Mouse (Mus musculus) hindbrain, embryonic 11.5 days (tissue): ENCODE data around the gene Fst. TPM values are rescaled to one million over a fixed set of nuclear protein-coding genes. Genes with fewer than 3 reads are reported as not detected.

Experiments
- ATAC-seq: fragments of 200-750 bp; cut with Nextera tagmentation; 2 replicates; pipeline ENCODE4 v1.8.0; 2017; ENCODE audit warnings: mild to moderate bottlenecking, moderate TSS enrichment, moderate library complexity; ENCODE audit not compliant: low FRiP score
- DNase-seq: peaks from one replicate; pipeline ENCODE4 v3.0.0-alpha.2; 2015; ENCODE audit warnings: low spot score
- H3K27ac ChIP-seq: fragments of 300-500 bp; sonication (generic); 2 replicates; pipeline ENCODE4 v1.5.1; 2014; ENCODE audit warnings: mild to moderate bottlenecking, low read depth, low read length
- H3K27me3 ChIP-seq: fragments of 300-500 bp; sonication (generic); 2 replicates; pipeline ENCODE4 v1.6.1; 2014; ENCODE audit warnings: mild to moderate bottlenecking, low read length, moderate library complexity, mixed read lengths; ENCODE audit not compliant: control insufficient read depth, insufficient read depth
- H3K36me3 ChIP-seq: fragments of 300-500 bp; sonication (generic); 2 replicates; pipeline ENCODE4 v1.6.1; 2014; ENCODE audit warnings: mild to moderate bottlenecking, low read length, moderate library complexity, mixed read lengths; ENCODE audit not compliant: control insufficient read depth, insufficient read depth
- H3K4me1 ChIP-seq: fragments of 300-500 bp; sonication (generic); replicated peaks from 2 replicates; pipeline ENCODE4 v1.6.1; 2014; ENCODE audit warnings: low read length, mixed read lengths; ENCODE audit not compliant: control insufficient read depth, insufficient read depth
- H3K4me2 ChIP-seq: fragments of 300-500 bp; sonication (generic); replicated peaks from 2 replicates; pipeline ENCODE4 v1.6.1; 2014; ENCODE audit warnings: mild to moderate bottlenecking, low read depth, low read length
- H3K4me3 ChIP-seq: fragments of 300-500 bp; sonication (generic); 2 replicates; pipeline ENCODE4 v1.5.1; 2014; ENCODE audit warnings: low read depth, low read length
- H3K9ac ChIP-seq: fragments of 300-500 bp; sonication (generic); 2 replicates; pipeline ENCODE4 v1.6.1; 2014; ENCODE audit warnings: low read depth, low read length
- H3K9me3 ChIP-seq: fragments of 300-500 bp; sonication (generic); 2 replicates; pipeline ENCODE4 v1.6.1; 2016; ENCODE audit warnings: low read length; ENCODE audit not compliant: control insufficient read depth
- WGBS: fragments of 180-500 bp; shearing (Covaris S2); extraction: QIAGEN DNeasy Blood & Tissue Kit; methylation state at CpG from one replicate; pipeline ENCODE4 v1.1.7; 2014; 5-methylcytosine and 5-hydroxymethylcytosine counted together
- polyA plus RNA-seq: library from polyadenylated mRNA; unstranded; fragments of >200 nt; fragmentation: Nextera tagmentation; extraction: Ambion mirVana; gene quantifications from 2 replicates; pipeline ENCODE4 v1.2.1, GENCODE M21; 2014

The Fst gene
- polyA plus RNA-seq, 1 experiment from 2014 or later, result 15.8 TPM

DNA sequence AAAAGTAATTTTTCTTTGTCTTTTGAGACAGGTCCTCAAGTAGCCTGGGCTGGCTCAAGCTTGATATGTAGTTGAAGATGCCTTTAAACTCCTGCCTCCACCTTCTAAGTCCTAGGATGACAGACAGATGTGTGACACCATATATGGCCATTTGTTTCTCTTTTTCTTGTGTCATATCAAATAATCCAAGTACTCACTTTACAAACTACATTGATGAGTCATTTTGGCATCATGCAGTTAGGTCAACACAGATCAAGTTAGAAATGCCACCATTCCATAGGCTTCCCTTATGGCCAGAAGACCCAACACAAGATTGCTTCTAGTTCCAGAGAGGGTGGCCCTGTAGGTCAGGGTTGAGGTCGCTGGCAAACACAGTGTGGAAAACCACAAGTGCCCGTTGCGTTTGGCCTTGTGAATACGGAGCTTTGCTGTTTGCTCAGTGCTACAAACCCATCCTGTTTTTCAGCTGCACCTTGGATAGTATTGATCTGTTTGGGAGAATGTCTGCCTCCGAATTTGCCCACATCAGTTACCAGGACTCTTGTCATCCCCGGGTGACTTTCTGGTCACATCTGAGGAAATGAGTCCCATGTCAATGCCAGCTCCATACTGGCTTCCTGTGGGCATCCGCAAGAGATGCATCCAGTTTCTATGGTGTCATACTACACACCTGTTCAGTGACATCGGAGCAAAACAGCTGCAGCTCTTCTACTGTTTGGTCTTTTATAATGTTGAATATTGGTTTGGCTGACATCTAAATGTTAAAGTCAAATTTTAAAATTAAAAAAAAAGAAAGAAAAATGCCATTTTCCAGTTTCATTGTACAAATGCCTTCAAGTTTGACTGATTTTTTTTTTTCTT lies 4.0 kb upstream of the Fst start:
- no peak for DNase-seq
- Histone ChIP-seq H3K27ac (no peak overlapping the region), H3K36me3 (no peaks in the 10 kb centered on the region), H3K4me1 (0 out of 2 replicates have a peak, but pooled peaks cover under 1% of the 10 kb centered on the region), H3K9me3 (no peaks in the 10 kb centered on the region), H3K4me2 (no peak overlapping the region), H3K9ac (no peak overlapping the region), H3K4me3 (no peak overlapping the region), H3K27me3 (peaks cover 6% of the 10 kb centered on the region)
- no peak for ATAC-seq
- 81% methylated on average over 8 of the region's 8 CpGs for WGBS

DNA sequence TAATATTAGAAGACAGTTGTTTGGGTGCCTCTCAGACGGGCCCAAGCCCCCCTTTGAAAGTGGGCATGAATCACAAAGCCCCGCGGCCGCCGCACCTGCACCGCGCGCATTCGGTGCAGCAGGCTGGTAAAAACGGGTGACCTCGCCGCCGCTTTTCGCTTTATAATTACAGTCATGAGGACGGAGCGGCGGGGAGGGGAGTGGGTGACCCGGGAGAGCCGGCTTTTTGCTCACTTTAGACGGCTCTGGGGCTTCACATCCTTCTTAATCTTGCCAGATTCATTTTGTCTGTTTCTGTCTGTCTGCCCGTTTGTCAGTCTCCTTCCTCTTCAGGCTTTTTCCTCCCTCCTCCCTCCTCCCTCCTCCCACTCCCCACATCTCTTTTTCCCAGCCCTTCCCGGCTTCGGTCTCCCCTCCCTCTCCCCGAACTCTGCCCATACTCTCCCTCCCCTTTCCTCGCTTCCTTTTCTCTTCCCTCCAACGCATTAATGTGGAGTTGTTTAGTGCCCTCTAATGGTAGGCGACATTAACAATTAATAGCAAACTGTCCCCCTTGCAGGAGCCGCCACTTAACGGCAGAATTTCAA lies 1.6 kb upstream of the Fst start:
- peak; percentile 83 for DNase-seq
- peak overlapping the region; percentile 57 for H3K4me3 ChIP-seq
- no peak overlapping the region for H3K27ac ChIP-seq
- H3K4me1 ChIP-seq, result 0 out of 2 replicates have a peak, but pooled peaks cover 5% of the 10 kb centered on the region
- peak overlapping the region; percentile 93 for H3K4me2 ChIP-seq
- no peaks in the 10 kb centered on the region for H3K36me3 ChIP-seq
- H3K9me3 ChIP-seq, result no peaks in the 10 kb centered on the region
- WGBS, result 0% methylated on average over 29 of the region's 29 CpGs
- H3K27me3 ChIP-seq, result peaks cover 14% of the 10 kb centered on the region
- ATAC-seq, result peak; percentile 65
- peak overlapping the region; percentile 51; the same call in 1 of the 2 replicates for H3K9ac ChIP-seq

DNA sequence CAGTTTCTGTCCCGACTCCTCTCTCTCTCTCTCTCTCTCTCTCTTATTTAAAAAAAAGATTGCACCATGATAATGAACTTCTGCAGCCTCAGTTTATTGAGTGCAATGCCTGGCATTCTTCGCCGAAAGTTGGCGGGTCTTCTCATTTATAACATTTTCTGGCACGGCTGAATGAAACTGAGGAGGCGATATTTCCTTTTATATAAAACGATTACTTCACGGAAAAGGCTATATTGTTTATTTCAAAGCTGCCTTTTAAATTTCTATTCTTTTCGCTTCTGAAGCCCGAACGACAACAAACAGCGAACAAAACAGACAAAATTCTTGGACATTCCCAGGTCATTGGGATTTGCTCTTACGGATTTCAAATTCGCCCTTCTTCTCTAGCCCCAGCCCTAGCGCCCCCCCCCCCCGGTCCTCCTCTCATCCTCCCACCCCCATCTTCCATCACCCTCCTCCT lies 980 bp upstream of the Fst start:
- H3K27ac ChIP-seq, result no peak overlapping the region
- peak overlapping the region; percentile 56 for H3K9ac ChIP-seq
- H3K36me3 ChIP-seq, result no peaks in the 10 kb centered on the region
- H3K4me1 ChIP-seq, result 0 out of 2 replicates have a peak, but pooled peaks cover 5% of the 10 kb centered on the region
- no peak for DNase-seq
- H3K27me3 ChIP-seq, result peaks cover 14% of the 10 kb centered on the region
- WGBS, result under 1% methylated on average over 16 of the region's 16 CpGs
- H3K4me3 ChIP-seq, result peak overlapping the region; percentile 57
- no peaks in the 10 kb centered on the region for H3K9me3 ChIP-seq
- peak overlapping the region; percentile 93 for H3K4me2 ChIP-seq
- no peak for ATAC-seq

DNA sequence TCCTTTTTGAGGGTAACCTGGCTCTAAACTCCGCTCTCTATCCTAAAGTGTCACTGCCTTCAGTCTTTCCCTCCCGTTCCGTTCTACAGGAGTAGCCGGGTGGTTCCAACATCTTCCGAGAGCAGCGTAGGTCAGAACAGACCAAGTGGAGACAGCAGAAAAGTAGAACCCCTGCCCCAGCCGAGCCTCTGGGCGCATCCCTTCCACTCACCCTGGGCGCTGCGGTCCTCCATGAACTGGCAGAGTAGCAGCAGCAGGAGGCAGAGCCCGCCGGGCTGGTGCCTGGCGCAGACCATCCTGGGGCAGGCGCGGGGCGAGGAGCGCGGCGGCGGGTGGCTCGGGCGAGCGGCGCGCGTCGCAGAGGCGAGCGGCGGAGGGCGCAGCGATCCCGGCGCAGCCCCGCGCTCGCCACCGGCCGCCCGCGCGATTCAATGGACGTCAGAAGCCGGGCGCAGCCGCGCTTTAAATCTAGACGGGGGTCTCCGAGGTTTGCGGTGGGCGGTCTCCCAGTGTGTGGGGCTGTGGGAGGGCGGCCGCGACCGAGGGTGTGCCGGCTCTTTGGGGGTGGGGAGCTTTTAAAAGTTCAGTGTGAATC lies 363 bp downstream of the Fst start:
- Histone ChIP-seq H3K4me1 (0 out of 2 replicates have a peak, but pooled peaks cover 5% of the 10 kb centered on the region), H3K27me3 (peaks cover 14% of the 10 kb centered on the region), H3K36me3 (no peaks in the 10 kb centered on the region), H3K4me2 (peak overlapping the region; percentile 93), H3K4me3 (peak overlapping the region; percentile 57), H3K27ac (0 out of 2 replicates have a peak overlapping the region, but pooled peaks have one; percentile 17), H3K9me3 (no peaks in the 10 kb centered on the region), H3K9ac (peak overlapping the region; percentile 56)
- WGBS, result 0% methylated on average over 23 of the region's 56 CpGs
- DNase-seq (peak; percentile 81), ATAC-seq (peak; percentile 68)

DNA sequence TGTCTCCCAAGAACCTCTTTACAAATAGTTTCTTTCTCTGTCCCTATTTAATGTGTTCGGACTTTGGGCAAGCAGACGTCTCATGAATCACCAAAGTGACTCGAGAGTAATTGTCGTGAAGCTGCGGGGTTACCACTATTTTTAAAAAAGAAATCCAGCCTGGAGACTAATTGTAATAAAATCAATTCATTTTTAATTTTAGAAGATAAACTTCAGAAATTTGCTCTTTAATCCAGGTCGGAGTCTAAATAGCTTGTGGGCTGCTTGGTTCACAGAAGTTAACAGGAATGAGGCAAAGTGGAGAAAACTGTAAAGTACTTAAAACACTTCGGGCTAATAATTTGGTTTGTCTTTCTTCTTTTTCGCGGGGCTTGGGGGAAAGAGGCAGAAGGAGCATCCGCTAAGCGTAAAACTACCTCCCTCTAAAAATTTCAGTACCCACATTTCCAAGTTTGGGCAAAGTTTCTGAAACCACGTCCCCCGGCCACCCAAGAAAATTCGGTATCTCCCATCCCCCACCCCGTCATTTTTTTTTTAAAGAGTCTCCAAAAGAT lies 1.1 kb downstream of the Fst start:
- no peak overlapping the region for H3K27ac ChIP-seq
- DNase-seq (no peak), ATAC-seq (no peak)
- H3K4me1 ChIP-seq, result 0 out of 2 replicates have a peak, but pooled peaks cover 5% of the 10 kb centered on the region
- H3K4me3 ChIP-seq, result peak overlapping the region; percentile 57
- peak overlapping the region; percentile 56 for H3K9ac ChIP-seq
- H3K27me3 ChIP-seq, result peaks cover 14% of the 10 kb centered on the region
- WGBS, result under 1% methylated on average over 15 of the region's 15 CpGs
- H3K4me2 ChIP-seq, result peak overlapping the region; percentile 93
- H3K9me3 ChIP-seq, result no peaks in the 10 kb centered on the region
- H3K36me3 ChIP-seq, result no peaks in the 10 kb centered on the region

DNA sequence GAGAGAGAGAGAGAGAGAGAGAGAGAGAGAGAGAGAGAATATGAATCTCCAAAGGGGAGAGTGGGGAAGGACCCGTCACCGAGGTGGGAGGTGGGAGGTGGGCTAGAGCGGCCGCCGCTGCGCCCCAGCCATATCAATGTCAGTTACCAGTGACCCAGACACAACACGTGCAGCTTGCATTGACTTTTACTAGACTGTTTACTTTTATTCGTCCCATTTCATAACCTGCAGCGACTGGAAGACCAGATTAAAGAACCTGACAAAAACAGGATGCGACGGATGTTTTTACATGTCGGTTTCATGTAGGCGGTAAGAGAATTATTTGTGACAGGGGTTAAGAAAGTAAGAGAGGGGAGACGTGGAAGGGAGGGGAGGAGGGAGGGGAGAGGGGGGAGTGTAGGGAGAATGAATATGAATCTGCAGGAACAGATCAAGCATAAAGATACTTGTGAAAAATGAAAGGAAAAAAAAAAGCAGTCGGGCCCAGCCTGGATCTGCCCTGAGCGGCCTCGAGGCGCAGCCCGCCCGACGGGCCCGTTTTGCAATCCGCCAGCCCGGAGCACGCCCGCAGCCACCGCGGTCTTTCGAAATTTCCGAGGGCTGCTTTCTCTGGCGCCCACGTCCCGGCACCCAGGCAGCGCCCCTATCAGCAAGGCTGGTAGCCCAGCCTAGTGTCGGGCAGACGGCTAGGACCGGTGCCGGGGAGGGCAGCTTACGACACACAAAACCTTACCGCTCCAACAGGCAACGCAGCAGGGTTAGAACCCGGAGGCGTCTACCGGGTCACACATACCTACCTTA lies 1.8 kb downstream of the Fst start:
- DNase-seq, result peak; percentile 60
- H3K27ac ChIP-seq, result no peak overlapping the region

DNA sequence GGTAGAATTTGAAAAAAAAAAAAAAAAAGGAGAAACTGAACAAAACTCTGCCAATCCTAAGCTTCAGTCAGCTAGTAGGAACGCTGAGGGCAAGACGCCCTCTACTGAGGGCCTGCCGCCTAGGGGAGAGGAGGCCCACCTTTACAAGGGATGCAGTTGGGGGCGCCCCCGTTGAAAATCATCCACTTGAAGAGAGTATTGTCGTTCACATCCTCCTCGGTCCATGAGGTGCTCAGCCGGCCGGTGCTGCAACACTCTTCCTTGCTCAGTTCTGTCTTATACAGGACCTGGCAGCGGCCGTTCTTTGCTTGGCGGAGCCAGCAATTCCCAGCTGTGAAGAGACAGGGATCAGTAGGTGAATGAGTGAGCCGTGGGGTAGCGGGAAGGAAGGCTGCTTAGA lies 2.5 kb downstream of the Fst start:
- Histone ChIP-seq H3K27ac (no peak overlapping the region), H3K4me2 (peak overlapping the region; percentile 54), H3K36me3 (no peaks in the 10 kb centered on the region), H3K27me3 (peaks cover 14% of the 10 kb centered on the region), H3K9ac (0 out of 2 replicates have a peak overlapping the region, but pooled peaks have one; percentile 34), H3K4me1 (0 out of 2 replicates have a peak, but pooled peaks cover 5% of the 10 kb centered on the region), H3K9me3 (no peaks in the 10 kb centered on the region), H3K4me3 (peak overlapping the region; percentile 57)
- WGBS, result under 1% methylated on average over 14 of the region's 14 CpGs
- ATAC-seq (0 out of 2 replicates have a peak, but pooled peaks have one; percentile 15), DNase-seq (peak; percentile 65)

More for the DNA sequence above, 1.8 kb downstream of the Fst start:
- Histone ChIP-seq H3K36me3 (no peaks in the 10 kb centered on the region), H3K4me1 (0 out of 2 replicates have a peak, but pooled peaks cover 5% of the 10 kb centered on the region), H3K9me3 (no peaks in the 10 kb centered on the region), H3K4me2 (peak overlapping the region; percentile 54), H3K27me3 (peaks cover 14% of the 10 kb centered on the region), H3K4me3 (peak overlapping the region; percentile 57), H3K9ac (peak overlapping the region; percentile 34; the same call in 1 of the 2 replicates)
- no peak for ATAC-seq
- under 1% methylated on average over 44 of the region's 44 CpGs for WGBS
